Mouse (Mus musculus) lung, adult 2 months (tissue): ENCODE data around the gene Rab40b.

Experiments
- CTCF ChIP-seq: fragments of 200-500 bp; IDR thresholded peaks from 2 replicates; pipeline ENCODE4 v1.5.1; 2011; ENCODE audit warnings: mild to moderate bottlenecking, low read length, control low read depth; ENCODE audit not compliant: insufficient read depth
- POLR2A ChIP-seq: fragments of 200-500 bp; IDR thresholded peaks from 2 replicates; pipeline ENCODE4 v1.6.1; 2011; ENCODE audit warnings: low read depth, mild to moderate bottlenecking, control low read depth, low read length, borderline replicate concordance; ENCODE audit errors: extremely low read depth

GRCm38 (mm10) chr11:121353326-121354090 is 34.5 kb downstream of the Rab40b start:
- TF ChIP-seq CTCF (no peak), POLR2A (no peak)
